Mouse (Mus musculus) heart, embryonic 10.5 days (tissue): ENCODE measurements around the gene Wwp2. TPM values are rescaled to one million over a fixed set of nuclear protein-coding genes. Genes with fewer than 3 reads are reported as not detected.

ENCODE experiments used
- DNase-seq: peaks from one replicate; pipeline ENCODE4 v3.0.0-alpha.2; 2017; ENCODE audit warnings: low spot score
- H3K27ac ChIP-seq: fragments of 300-500 bp; sonication (generic); 2 replicates; pipeline ENCODE4 v1.5.1; 2016; ENCODE audit warnings: mild to moderate bottlenecking
- H3K27me3 ChIP-seq: fragments of 300-500 bp; sonication (generic); 2 replicates; pipeline ENCODE4 v1.6.1; 2016; ENCODE audit warnings: mild to moderate bottlenecking; ENCODE audit not compliant: poor library complexity, insufficient read depth, severe bottlenecking
- H3K36me3 ChIP-seq: fragments of 300-500 bp; sonication (generic); 2 replicates; pipeline ENCODE4 v1.6.1; 2016; ENCODE audit warnings: mild to moderate bottlenecking, moderate library complexity
- H3K4me1 ChIP-seq: fragments of 300-500 bp; sonication (generic); 2 replicates; pipeline ENCODE4 v1.6.1; 2016; ENCODE audit warnings: mild to moderate bottlenecking
- H3K4me3 ChIP-seq: fragments of 300-500 bp; sonication (generic); 2 replicates; pipeline ENCODE4 v1.5.1; 2016; ENCODE audit warnings: mild to moderate bottlenecking, moderate library complexity
- H3K9me3 ChIP-seq: fragments of 300-500 bp; sonication (generic); 2 replicates; pipeline ENCODE4 v1.6.1; 2016; ENCODE audit warnings: mild to moderate bottlenecking, moderate library complexity
- WGBS: fragments of 180-500 bp; shearing (Covaris S2); methylation state at CpG from one replicate; pipeline ENCODE4 v1.1.7; 2016; 5-methylcytosine and 5-hydroxymethylcytosine counted together
- polyA plus RNA-seq: library from polyadenylated mRNA; unstranded; fragments of >200 nt; fragmentation: Nextera tagmentation; extraction: Ambion mirVana; gene quantifications from 2 replicates; pipeline ENCODE4 v1.2.1, GENCODE M21; 2016

Wwp2 gene
- polyA plus RNA-seq, 1 experiment from 2014 or later, result 46.4 TPM

DNA sequence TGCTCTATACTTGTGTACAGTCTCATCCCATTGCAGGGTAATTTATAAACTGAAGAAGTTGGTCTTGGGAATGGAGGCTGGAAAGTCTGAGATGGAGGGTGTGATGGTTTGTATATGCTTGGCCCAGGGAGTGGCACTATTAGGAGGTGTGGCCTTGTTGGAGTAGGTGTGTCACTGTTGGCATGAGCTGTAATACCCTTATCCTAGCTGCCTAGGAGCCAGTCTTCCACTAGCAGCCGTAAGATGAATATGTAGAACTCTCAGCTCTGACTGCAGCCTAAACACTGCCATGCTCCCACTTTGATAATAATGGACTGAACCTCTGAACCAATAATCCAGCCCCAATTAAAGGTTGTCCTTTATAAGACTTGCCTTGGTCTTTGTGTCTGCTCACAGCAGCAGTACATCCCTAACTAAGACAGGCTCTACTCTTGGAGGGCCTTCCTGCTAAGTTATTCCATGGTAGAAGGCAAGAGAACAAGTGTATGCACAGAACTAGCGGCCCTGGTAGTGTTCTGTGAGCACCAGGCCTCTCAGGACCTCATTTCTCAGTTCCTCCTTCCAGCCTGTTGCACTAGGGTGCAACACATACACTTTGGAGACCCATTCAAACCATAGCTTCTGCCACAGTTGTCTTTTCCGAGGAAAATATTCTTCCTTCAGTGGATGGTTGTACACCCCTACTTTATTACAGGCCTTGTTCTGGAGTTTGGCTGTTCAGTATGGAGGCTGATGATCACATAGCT lies 3.9 kb downstream of the Wwp2 start:
- Histone ChIP-seq H3K4me3 (no peak overlapping the region), H3K4me1 (peaks cover 11% of the 10 kb centered on the region; the same call in 1 of the 2 replicates), H3K36me3 (no peaks in the 10 kb centered on the region), H3K9me3 (no peaks in the 10 kb centered on the region), H3K27me3 (no peaks in the 10 kb centered on the region), H3K27ac (no peak overlapping the region)
- DNase-seq, result no peak
- 91% methylated on average over 3 of the region's 3 CpGs for whole genome bisulfite sequencing

DNA sequence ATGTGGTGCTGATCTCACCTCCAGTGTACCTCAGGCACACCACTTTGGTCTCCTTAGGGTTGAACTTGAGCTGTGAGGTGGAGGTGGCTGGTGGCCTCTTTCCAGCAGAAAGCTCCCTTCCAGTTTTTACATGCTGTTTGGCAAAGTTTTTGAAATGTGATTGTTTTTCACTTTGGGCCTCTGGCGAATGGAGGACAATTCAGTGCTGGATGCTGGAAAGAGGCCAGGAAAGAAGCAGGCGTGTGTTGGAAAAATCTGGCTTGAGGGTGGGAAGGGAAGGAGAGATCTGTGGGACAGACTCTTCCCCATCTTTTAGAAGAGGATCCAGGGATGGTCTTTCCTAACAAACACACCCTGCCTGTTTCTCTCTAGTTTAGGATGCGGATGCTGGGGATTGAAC lies 8.5 kb downstream of the Wwp2 start:
- H3K4me1 ChIP-seq, result peaks cover 19% of the 10 kb centered on the region
- no peak for DNase-seq
- H3K9me3 ChIP-seq, result no peaks in the 10 kb centered on the region
- 72% methylated on average over 3 of the region's 3 CpGs for WGBS
- no peak overlapping the region for H3K27ac ChIP-seq
- no peak overlapping the region for H3K4me3 ChIP-seq
- no peaks in the 10 kb centered on the region for H3K36me3 ChIP-seq
- no peaks in the 10 kb centered on the region for H3K27me3 ChIP-seq

DNA sequence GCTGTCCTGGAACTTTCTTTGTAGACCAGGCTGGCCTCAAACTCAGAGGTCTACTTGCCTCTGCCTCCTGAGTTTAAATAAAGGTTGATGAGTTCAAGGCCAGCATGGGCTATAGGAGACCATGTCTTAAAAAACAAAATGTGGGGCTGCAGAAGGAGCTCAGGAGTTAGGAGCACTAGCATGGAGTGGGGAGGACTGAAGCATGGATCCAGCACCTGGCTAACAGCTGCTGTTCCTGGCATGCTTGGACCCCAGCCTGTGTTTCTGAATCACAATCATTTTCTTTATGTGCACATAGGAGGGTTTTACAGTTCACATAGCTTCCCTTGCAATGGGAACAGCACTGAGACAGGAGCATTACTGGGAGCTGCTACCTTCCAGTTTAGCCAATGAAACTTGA lies 11.5 kb downstream of the Wwp2 start:
- Histone ChIP-seq H3K36me3 (0 out of 2 replicates have a peak, but pooled peaks cover 4% of the 10 kb centered on the region), H3K4me1 (peaks cover 16% of the 10 kb centered on the region), H3K4me3 (no peak overlapping the region), H3K27ac (no peak overlapping the region), H3K27me3 (no peaks in the 10 kb centered on the region), H3K9me3 (no peaks in the 10 kb centered on the region)
- DNase-seq, result no peak

- no peak overlapping the region for H3K4me3 ChIP-seq
- 85% methylated on average over 4 of the region's 4 CpGs for WGBS
- H3K36me3 ChIP-seq, result peaks cover 11% of the 10 kb centered on the region
- no peaks in the 10 kb centered on the region for H3K27me3 ChIP-seq
- H3K9me3 ChIP-seq, result no peaks in the 10 kb centered on the region
- peaks cover 16% of the 10 kb centered on the region for H3K4me1 ChIP-seq
- DNase-seq, result no peak
- no peak overlapping the region for H3K27ac ChIP-seq
Observed at GRCm38 (mm10) chr8:107448382-107448889, 12.3 kb downstream of the Wwp2 start.

- WGBS, result 59% methylated on average over 8 of the region's 8 CpGs
- H3K36me3 ChIP-seq, result peaks cover 16% of the 10 kb centered on the region
- H3K27ac ChIP-seq, result 0 out of 2 replicates have a peak overlapping the region, but pooled peaks have one; percentile 16
- H3K9me3 ChIP-seq, result no peaks in the 10 kb centered on the region
- no peak overlapping the region for H3K4me3 ChIP-seq
- H3K27me3 ChIP-seq, result no peaks in the 10 kb centered on the region
- H3K4me1 ChIP-seq, result peaks cover 16% of the 10 kb centered on the region
- DNase-seq, result no peak
Observed at GRCm38 (mm10) chr8:107449130-107449529, 13.0 kb downstream of the Wwp2 start.

DNA sequence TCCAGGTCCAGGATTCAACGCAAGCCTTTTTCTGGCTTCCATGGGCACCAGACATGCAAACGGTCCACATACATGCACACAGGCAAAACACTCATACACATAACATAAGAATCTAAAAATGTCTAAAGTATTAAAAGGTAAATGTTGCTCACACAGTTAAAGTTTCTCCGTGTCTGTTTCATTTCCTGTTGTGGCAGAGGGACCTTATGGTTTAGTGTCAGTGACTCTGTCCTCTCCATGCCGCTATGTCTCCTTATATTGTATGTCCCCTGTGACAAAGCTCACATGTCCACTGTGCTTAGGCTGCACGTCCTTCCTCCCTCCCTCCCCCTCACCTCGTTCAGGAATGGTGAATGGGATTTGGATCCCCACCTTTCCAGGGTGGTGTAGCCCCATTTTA lies 13.5 kb downstream of the Wwp2 start:
- H3K4me3 ChIP-seq, result no peak overlapping the region
- H3K9me3 ChIP-seq, result no peaks in the 10 kb centered on the region
- 76% methylated on average over 6 of the region's 6 CpGs for WGBS
- H3K27me3 ChIP-seq, result no peaks in the 10 kb centered on the region
- DNase-seq, result no peak
- no peak overlapping the region for H3K27ac ChIP-seq
- peaks cover 16% of the 10 kb centered on the region for H3K4me1 ChIP-seq
- H3K36me3 ChIP-seq, result peaks cover 16% of the 10 kb centered on the region

DNA sequence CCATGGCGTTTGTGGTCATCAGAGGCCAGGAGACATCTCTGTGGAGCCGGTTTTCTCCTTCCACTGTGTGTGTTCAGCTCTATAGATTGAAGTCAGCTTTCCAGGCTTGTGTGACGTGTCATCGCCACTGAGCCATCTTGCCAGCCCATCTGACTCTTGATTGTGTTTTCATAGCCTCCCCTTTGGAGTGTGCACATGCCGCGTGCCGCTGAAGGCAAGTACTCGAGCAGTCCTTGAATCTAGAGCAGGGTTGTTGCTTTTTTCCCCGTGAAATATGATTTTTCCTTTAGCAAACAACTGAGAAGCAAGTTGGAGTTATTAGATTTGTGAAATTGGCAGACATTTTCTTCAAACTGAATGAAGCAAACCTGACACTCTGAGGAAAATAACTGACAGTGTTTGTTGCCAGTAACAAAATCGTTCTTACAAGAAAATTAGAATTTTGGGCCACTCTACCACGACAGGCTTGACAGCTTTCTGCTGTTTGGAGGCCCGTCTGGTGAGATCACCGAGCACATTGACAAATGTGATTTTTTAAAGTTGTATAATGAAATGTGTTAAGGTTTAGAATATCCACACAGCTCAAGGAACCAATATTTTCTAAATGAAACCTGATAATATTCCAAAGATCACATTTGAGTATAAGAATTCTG lies 15.4 kb downstream of the Wwp2 start:
- WGBS, result 88% methylated on average over 13 of the region's 13 CpGs
- Histone ChIP-seq H3K27ac (no peak overlapping the region), H3K4me1 (peaks cover 16% of the 10 kb centered on the region), H3K4me3 (no peak overlapping the region), H3K27me3 (no peaks in the 10 kb centered on the region), H3K36me3 (peaks cover 18% of the 10 kb centered on the region), H3K9me3 (no peaks in the 10 kb centered on the region)
- no peak for DNase-seq

DNA sequence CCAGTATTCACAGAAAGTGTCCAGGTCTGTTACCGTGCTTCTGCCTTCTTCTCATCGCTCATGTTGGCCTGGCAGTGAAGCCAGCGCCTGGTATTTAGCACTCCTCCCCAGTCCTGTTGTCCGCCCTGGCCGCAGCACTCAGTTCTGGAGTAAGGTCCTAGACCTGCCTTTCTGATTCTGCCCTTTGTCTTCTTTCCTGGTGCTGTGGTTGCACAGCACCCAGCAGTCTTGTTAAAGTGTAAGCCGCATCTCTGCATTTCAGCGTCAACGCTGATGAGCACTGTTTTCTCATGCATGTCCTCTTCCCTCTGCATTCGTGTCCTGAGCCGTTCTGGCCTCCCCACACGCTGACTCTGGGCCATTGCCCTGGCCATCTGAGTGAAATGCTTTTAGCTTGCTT lies 17.2 kb downstream of the Wwp2 start:
- 95% methylated on average over 11 of the region's 11 CpGs for WGBS
- H3K36me3 ChIP-seq, result peaks cover 28% of the 10 kb centered on the region
- no peak overlapping the region for H3K4me3 ChIP-seq
- H3K27me3 ChIP-seq, result no peaks in the 10 kb centered on the region
- H3K4me1 ChIP-seq, result peaks cover 17% of the 10 kb centered on the region
- H3K27ac ChIP-seq, result no peak overlapping the region
- no peak for DNase-seq
- no peaks in the 10 kb centered on the region for H3K9me3 ChIP-seq

- Histone ChIP-seq H3K4me1 (peaks cover 4% of the 10 kb centered on the region; the same call in 1 of the 2 replicates), H3K4me3 (no peak overlapping the region), H3K27ac (no peak overlapping the region), H3K36me3 (peaks cover 30% of the 10 kb centered on the region), H3K9me3 (no peaks in the 10 kb centered on the region), H3K27me3 (no peaks in the 10 kb centered on the region)
- peak; percentile 82 for DNase-seq
- WGBS, result 9% methylated on average over 3 of the region's 3 CpGs
Observed at GRCm38 (mm10) chr8:107455268-107455667, 19.1 kb downstream of the Wwp2 start.

GRCm38 (mm10) chr8:107457725-107458124 lies 21.6 kb downstream of the Wwp2 start:
- no peak for DNase-seq
- Histone ChIP-seq H3K4me3 (no peak overlapping the region), H3K4me1 (peaks cover 4% of the 10 kb centered on the region; the same call in 1 of the 2 replicates), H3K36me3 (peaks cover 41% of the 10 kb centered on the region), H3K9me3 (no peaks in the 10 kb centered on the region), H3K27ac (no peak overlapping the region), H3K27me3 (no peaks in the 10 kb centered on the region)
- WGBS, result 56% methylated on average over 4 of the region's 4 CpGs

DNA sequence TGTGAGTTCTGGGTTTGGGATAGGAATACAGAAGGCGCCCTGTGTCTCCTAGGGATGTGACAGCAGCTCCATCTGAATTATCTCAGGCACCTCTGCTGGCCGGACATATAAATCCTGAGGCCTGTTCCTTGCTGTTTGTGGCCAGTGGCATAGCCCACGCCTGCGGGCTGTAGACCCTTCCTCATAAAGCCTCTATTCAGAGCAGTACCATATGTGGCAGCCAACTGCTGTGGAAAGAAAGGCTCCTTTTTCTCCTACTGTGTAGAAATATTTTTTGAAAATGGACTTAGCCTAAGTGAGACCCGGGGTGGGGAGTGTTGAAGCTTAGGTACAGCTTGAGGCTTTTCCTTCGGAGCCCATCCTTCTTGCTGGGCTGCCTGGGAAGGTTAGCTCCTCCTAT lies 22.1 kb downstream of the Wwp2 start:
- peaks cover 4% of the 10 kb centered on the region; the same call in 1 of the 2 replicates for H3K4me1 ChIP-seq
- H3K9me3 ChIP-seq, result no peaks in the 10 kb centered on the region
- H3K27me3 ChIP-seq, result no peaks in the 10 kb centered on the region
- no peak overlapping the region for H3K4me3 ChIP-seq
- no peak overlapping the region for H3K27ac ChIP-seq
- 83% methylated on average over 6 of the region's 6 CpGs for WGBS
- no peak for DNase-seq
- H3K36me3 ChIP-seq, result peaks cover 36% of the 10 kb centered on the region

- peaks cover 2% of the 10 kb centered on the region; the same call in 1 of the 2 replicates for H3K4me1 ChIP-seq
- H3K27ac ChIP-seq, result no peak overlapping the region
- peaks cover 42% of the 10 kb centered on the region for H3K36me3 ChIP-seq
- no peak overlapping the region for H3K4me3 ChIP-seq
- H3K27me3 ChIP-seq, result no peaks in the 10 kb centered on the region
- no peak for DNase-seq
- no peaks in the 10 kb centered on the region for H3K9me3 ChIP-seq
- 92% methylated on average over 5 of the region's 5 CpGs for WGBS
Observed at GRCm38 (mm10) chr8:107462423-107462822, 26.3 kb downstream of the Wwp2 start.

DNA sequence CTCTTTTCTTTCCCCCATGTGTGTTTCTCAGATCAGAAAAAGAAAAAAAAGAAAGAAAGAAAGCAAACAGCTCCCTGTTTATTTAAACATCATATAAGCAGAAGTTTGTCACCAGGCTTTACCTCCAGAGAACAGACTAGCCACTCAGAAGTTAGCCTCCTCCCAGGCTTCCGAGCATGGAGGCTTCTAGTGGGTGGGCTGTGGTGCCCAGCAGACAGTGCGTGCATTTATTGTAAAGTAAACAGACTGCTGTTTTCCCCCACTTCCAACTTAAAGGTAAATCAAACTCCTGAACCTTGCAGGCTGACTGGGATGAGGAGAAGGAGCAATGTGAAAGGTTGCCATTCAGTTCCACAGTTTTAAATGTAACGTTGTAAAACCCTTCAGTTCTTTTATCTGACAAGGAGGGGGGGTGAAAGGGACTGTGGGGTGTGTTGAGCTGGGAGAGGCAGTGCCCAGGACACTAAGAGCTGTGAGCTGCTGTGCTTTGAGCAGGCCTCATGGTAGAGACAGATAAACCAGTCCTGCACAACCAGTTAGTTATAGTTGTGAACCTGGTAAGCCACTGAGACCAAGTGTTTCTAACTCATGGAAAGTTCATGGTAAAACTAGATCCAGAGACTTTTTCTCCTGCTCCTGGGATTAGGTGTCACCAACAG lies 29.3 kb downstream of the Wwp2 start:
- Histone ChIP-seq H3K27me3 (no peaks in the 10 kb centered on the region), H3K36me3 (peaks cover 36% of the 10 kb centered on the region), H3K4me1 (0 out of 2 replicates have a peak, but pooled peaks cover 3% of the 10 kb centered on the region), H3K9me3 (no peaks in the 10 kb centered on the region), H3K4me3 (no peak overlapping the region), H3K27ac (no peak overlapping the region)
- DNase-seq, result no peak
- 67% methylated on average over 3 of the region's 3 CpGs for WGBS
